Mouse (Mus musculus) heart, postnatal 0 days (tissue): ENCODE measurements around the gene Pde4d.

Experiments used
- CTCF ChIP-seq: IDR thresholded peaks from 2 replicates; pipeline ENCODE4 v1.5.1; 2016; ENCODE audit warnings: antibody characterized with exemption, control low read depth, low read depth
- EP300 ChIP-seq: IDR thresholded peaks from 2 replicates; pipeline ENCODE4 v1.6.1; 2016; ENCODE audit warnings: antibody characterized with exemption, low read depth

DNA sequence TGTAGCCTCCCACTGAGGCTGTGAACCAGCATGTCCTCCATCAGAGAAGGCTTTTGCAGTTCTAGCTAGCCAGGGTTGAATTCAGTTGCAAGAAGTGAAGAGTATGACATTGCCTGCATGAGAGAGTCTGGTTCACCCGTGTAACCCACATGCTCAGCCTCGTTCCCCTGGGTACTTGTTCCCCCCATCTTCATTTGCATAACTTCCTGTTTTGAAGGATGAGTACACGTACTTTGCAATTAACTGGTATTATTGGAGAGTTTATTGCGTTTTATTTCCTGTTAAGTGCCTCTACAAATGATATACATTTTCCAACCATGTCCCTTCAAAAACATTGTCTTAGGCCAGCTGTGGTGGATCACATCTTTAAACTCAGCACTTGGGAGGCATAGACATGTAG is 237.1 kb downstream of the Pde4d start:
- TF ChIP-seq EP300 (no peak), CTCF (no peak)
